Mouse (Mus musculus) MEL (cell line): ENCODE results near the gene Pard3b. TPM values are rescaled to one million over a fixed set of nuclear protein-coding genes. Genes with fewer than 3 reads are reported as not detected.

Experiments
- DNase-seq: peaks from one replicate; pipeline ENCODE4 v3.0.0; 2011; ENCODE audit warnings: low read depth, low spot score
- H3K27ac ChIP-seq: 2 replicates; pipeline ENCODE4 v1.5.1; 2012; ENCODE audit warnings: low read depth, mild to moderate bottlenecking, control low read depth, low read length, moderate library complexity; ENCODE audit not compliant: control insufficient read depth
- H3K27me3 ChIP-seq, 2 experiments: fragments of 150-350 bp in 1 of 2; sonication (generic) in 1 of 2; 2 replicates each; pipeline ENCODE4 v1.6.1; 2012; ENCODE audit warnings: low read length in 2 of 2, mild to moderate bottlenecking in 2 of 2, improper control_type of control experiment in 1 of 2, moderate library complexity in 1 of 2; ENCODE audit not compliant: insufficient read depth in 2 of 2, control insufficient read depth in 1 of 2
- H3K36me3 ChIP-seq, 2 experiments: 2 replicates each; pipeline ENCODE4 v1.6.1; 2012 to 2014; ENCODE audit warnings: low read length in 2 of 2, improper control_type of control experiment in 1 of 2, inconsistent platforms in 1 of 2, mild to moderate bottlenecking in 1 of 2; ENCODE audit not compliant: insufficient read depth in 2 of 2, control insufficient read depth in 1 of 2
- H3K4me1 ChIP-seq, 2 experiments: fragments of 150-350 bp in 1 of 2; sonication (generic) in 1 of 2; 2 replicates each; pipeline ENCODE4 v1.6.1; 2012; ENCODE audit warnings: low read length in 2 of 2, improper control_type of control experiment in 1 of 2, mild to moderate bottlenecking in 1 of 2; ENCODE audit not compliant: insufficient read depth in 2 of 2, control insufficient read depth in 1 of 2
- H3K4me3 ChIP-seq, 2 experiments: fragments of 150-350 bp in 1 of 2; sonication (generic) in 1 of 2; 2 replicates each; pipeline ENCODE4 v1.5.1; 2012; ENCODE audit warnings: low read depth in 2 of 2, low read length in 2 of 2, mild to moderate bottlenecking in 2 of 2, moderate library complexity in 2 of 2, control low read depth in 1 of 2, improper control_type of control experiment in 1 of 2; ENCODE audit not compliant: control insufficient read depth in 1 of 2, insufficient read depth in 1 of 2
- H3K79me2 ChIP-seq: 2 replicates; pipeline ENCODE4 v1.6.1; 2012; ENCODE audit warnings: mild to moderate bottlenecking, low read length, moderate library complexity; ENCODE audit not compliant: control insufficient read depth, poor library complexity, insufficient read depth
- H3K9ac ChIP-seq: 2 replicates; pipeline ENCODE4 v1.6.1; 2012; ENCODE audit warnings: low read depth, mild to moderate bottlenecking, control low read depth, low read length, moderate library complexity; ENCODE audit not compliant: control insufficient read depth, poor library complexity, severe bottlenecking
- H3K9me3 ChIP-seq: fragments of 150-350 bp; sonication (generic); replicated peaks from 2 replicates; pipeline ENCODE4 v1.6.1; 2012; ENCODE audit warnings: mild to moderate bottlenecking, low read length, improper control_type of control experiment, moderate library complexity; ENCODE audit not compliant: insufficient read depth
- BHLHE40 ChIP-seq: IDR thresholded peaks from 2 replicates; pipeline ENCODE4 v1.6.1; 2012; ENCODE audit warnings: low read depth, mild to moderate bottlenecking, inconsistent platforms, low read length, improper control_type of control experiment, borderline replicate concordance
- E2F4 ChIP-seq: IDR thresholded peaks from 2 replicates; pipeline ENCODE4 v1.6.1; 2011; ENCODE audit warnings: low read depth, low read length, improper control_type of control experiment, borderline replicate concordance
- EP300 ChIP-seq, 2 experiments: IDR thresholded peaks; 2 replicates each; pipeline ENCODE4 v1.6.1; 2011; ENCODE audit warnings: improper control_type of control experiment in 2 of 2, low read length in 2 of 2, low read depth in 1 of 2, mild to moderate bottlenecking in 1 of 2
- ETS1 ChIP-seq: IDR thresholded peaks from 2 replicates; pipeline ENCODE4 v1.6.1; 2012; ENCODE audit warnings: low read depth, mild to moderate bottlenecking, inconsistent platforms, low read length, improper control_type of control experiment, moderate library complexity
- GABPA ChIP-seq: IDR thresholded peaks from 2 replicates; pipeline ENCODE4 v1.6.1; 2012; ENCODE audit warnings: low read depth, mild to moderate bottlenecking, inconsistent platforms, low read length, improper control_type of control experiment, moderate library complexity
- GATA1 ChIP-seq: IDR thresholded peaks from 2 replicates; pipeline ENCODE4 v1.6.1; 2011; ENCODE audit warnings: low read depth, low read length, improper control_type of control experiment
- KAT2A ChIP-seq: conservative IDR thresholded peaks from 2 replicates; pipeline ENCODE4 v1.6.1; 2012; ENCODE audit warnings: low read depth, low read length, improper control_type of control experiment, inconsistent platforms
- MAFK ChIP-seq: IDR thresholded peaks from 2 replicates; pipeline ENCODE4 v1.6.1; 2011; ENCODE audit warnings: low read depth, mild to moderate bottlenecking, low read length, improper control_type of control experiment, borderline replicate concordance
- MAX ChIP-seq: IDR thresholded peaks from 2 replicates; pipeline ENCODE4 v1.6.1; 2011; ENCODE audit warnings: low read length, improper control_type of control experiment
- MAZ ChIP-seq: IDR thresholded peaks from 2 replicates; pipeline ENCODE4 v1.6.1; 2012; ENCODE audit warnings: low read depth, mild to moderate bottlenecking, inconsistent platforms, low read length, improper control_type of control experiment
- MEF2A ChIP-seq: IDR thresholded peaks from 2 replicates; pipeline ENCODE4 v1.6.1; 2014; ENCODE audit warnings: low read depth, mild to moderate bottlenecking, inconsistent platforms, low read length, improper control_type of control experiment; ENCODE audit not compliant: poor library complexity, insufficient replicate concordance, severe bottlenecking; ENCODE audit errors: extremely low read depth
- MYB ChIP-seq: IDR thresholded peaks from 2 replicates; pipeline ENCODE4 v1.6.1; 2011; ENCODE audit warnings: mild to moderate bottlenecking, low read depth, low read length, improper control_type of control experiment
- MYC ChIP-seq: IDR thresholded peaks from 2 replicates; pipeline ENCODE4 v1.6.1; 2011; ENCODE audit warnings: low read depth, mild to moderate bottlenecking, low read length, improper control_type of control experiment, moderate library complexity
- NELFE ChIP-seq: IDR thresholded peaks from 2 replicates; pipeline ENCODE4 v1.6.1; 2011; ENCODE audit warnings: low read depth, low read length, improper control_type of control experiment
- POLR2AphosphoS5 ChIP-seq: IDR thresholded peaks from 2 replicates; pipeline ENCODE4 v1.6.1; 2012; ENCODE audit warnings: low read depth, borderline replicate concordance, mild to moderate bottlenecking, inconsistent platforms, low read length, moderate library complexity, mixed read lengths
- RCOR1 ChIP-seq: IDR thresholded peaks from 2 replicates; pipeline ENCODE4 v1.6.1; 2012; ENCODE audit warnings: low read depth, mild to moderate bottlenecking, inconsistent platforms, low read length, improper control_type of control experiment
- SIN3A ChIP-seq: IDR thresholded peaks from 2 replicates; pipeline ENCODE4 v1.6.1; 2012; ENCODE audit warnings: low read length, improper control_type of control experiment, inconsistent platforms
- TAL1 ChIP-seq: IDR thresholded peaks from 2 replicates; pipeline ENCODE4 v1.6.1; 2012; ENCODE audit warnings: mild to moderate bottlenecking, inconsistent platforms, low read length, moderate library complexity, mixed read lengths
- TBP ChIP-seq: IDR thresholded peaks from 2 replicates; pipeline ENCODE4 v1.8.0; 2011; ENCODE audit warnings: low read depth, low read length, improper control_type of control experiment
- TCF12 ChIP-seq: IDR thresholded peaks from 2 replicates; pipeline ENCODE4 v1.6.1; 2014; ENCODE audit warnings: low read depth, mild to moderate bottlenecking, inconsistent platforms, low read length, improper control_type of control experiment, moderate library complexity
- USF1 ChIP-seq: IDR thresholded peaks from 2 replicates; pipeline ENCODE4 v1.6.1; 2014; ENCODE audit warnings: low read depth, mild to moderate bottlenecking, inconsistent platforms, low read length, improper control_type of control experiment, moderate library complexity
- USF2 ChIP-seq, 2 experiments: IDR thresholded peaks; 2 replicates each; pipeline ENCODE4 v1.6.1; 2011 to 2012; ENCODE audit warnings: improper control_type of control experiment in 2 of 2, low read length in 2 of 2, borderline replicate concordance in 1 of 2, inconsistent platforms in 1 of 2, low read depth in 1 of 2, mild to moderate bottlenecking in 1 of 2; ENCODE audit not compliant: insufficient read depth in 1 of 2
- polyA plus RNA-seq, 2 experiments: library from polyadenylated mRNA; stranded (reverse) in 1 of 2; unstranded in 1 of 2; fragments of >175 nt in 1 of 2; fragments of >200 nt in 1 of 2; gene quantifications; 2 replicates each; pipeline versions ENCODE4 v1.2.1 to v1.2.4; 2012; ENCODE audit warnings: low replicate concordance in 2 of 2, low read depth in 1 of 2; ENCODE audit not compliant: insufficient read length in 2 of 2, insufficient read depth in 1 of 2, missing spikeins in 1 of 2
- total RNA-seq: library from RNA; depleted of rRNA; stranded (reverse); fragments of 300-350 nt; gene quantifications from 2 replicates; pipeline ENCODE4 v1.2.3, GENCODE M21; 2012

Gene Pard3b
- total and polyA plus RNA-seq, 3 experiments, result not detected

DNA sequence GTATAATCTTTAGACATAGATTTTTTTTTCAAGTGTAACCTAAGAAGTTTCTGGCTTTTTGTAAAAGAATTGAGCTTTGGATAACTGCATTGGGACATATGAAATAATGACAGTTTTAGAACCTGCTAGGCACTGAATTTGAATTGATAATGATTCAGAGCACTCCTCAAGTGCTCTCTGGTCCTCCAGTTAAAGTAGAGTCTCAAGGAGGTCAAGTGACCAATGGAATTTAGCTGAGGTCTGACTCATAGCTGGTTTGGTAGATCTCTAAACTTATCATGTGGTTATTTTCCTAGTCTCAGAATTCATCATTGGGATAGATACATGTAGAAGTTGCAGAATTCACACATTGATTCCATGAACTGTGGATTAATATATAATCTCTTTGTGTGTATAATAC lies 642.0 kb downstream of the Pard3b start:
- TF ChIP-seq EP300 (IDR thresholded peaks at IDR 0.05; ENCODE audit: low read depth in 1 of 2, low read length in 2 of 2) (no peak), MYB (no peak), POLR2AphosphoS5 (no peak), KAT2A (no peak), USF2 (IDR thresholded peaks at IDR 0.05; ENCODE audit: borderline replicate concordance in 1 of 2, insufficient read depth in 1 of 2, low read depth in 1 of 2, low read length in 2 of 2) (no peak), TBP (no peak), MEF2A (no peak), E2F4 (no peak), SIN3A (no peak), MAFK (no peak), USF1 (no peak)
- DNase-seq, result no peak
- Histone ChIP-seq H3K4me3 (no peak overlapping the region), H3K79me2 (no peaks in the 10 kb centered on the region), H3K4me1 (no peaks in the 10 kb centered on the region), H3K9me3 (no peaks in the 10 kb centered on the region), H3K27ac (no peak overlapping the region), H3K36me3 (no peaks in the 10 kb centered on the region), H3K27me3 (no peaks in the 10 kb centered on the region), H3K9ac (no peak overlapping the region)

DNA sequence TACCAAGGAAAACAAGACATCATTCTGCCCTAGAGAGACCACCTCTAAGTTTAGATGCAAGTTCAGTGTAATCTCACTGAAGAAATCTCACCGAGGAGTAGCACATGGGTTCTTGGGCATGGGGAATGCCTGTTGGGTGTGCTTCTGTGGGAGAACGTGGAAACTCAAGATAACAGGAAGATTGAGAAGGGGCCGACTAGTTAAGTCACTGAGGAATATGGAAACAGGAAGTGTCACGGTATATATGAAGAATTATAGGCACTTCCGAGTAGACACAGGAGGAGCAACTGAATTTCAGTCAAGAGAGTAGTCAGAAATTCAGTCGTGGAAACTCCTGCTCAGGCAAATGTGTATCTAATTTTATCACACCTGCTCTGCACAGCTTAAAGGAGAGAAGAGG lies 644.2 kb downstream of the Pard3b start:
- no peak for TF ChIP-seq RCOR1
- TF ChIP-seq TAL1, result no peak
- TF ChIP-seq MYC, result no peak
- TF ChIP-seq MAX, result no peak
- no peak for TF ChIP-seq GATA1
- no peak for TF ChIP-seq MYB
- TF ChIP-seq GABPA, result no peak
- no peak for TF ChIP-seq POLR2AphosphoS5
- no peak for TF ChIP-seq ETS1
- TF ChIP-seq NELFE, result no peak
- TF ChIP-seq TCF12, result no peak
- TF ChIP-seq MAZ, result no peak
- no peak for TF ChIP-seq BHLHE40
- H3K4me3 ChIP-seq, result no peak overlapping the region
- no peak for DNase-seq
- H3K9ac ChIP-seq, result no peak overlapping the region
- H3K79me2 ChIP-seq, result no peaks in the 10 kb centered on the region
- H3K9me3 ChIP-seq, result no peaks in the 10 kb centered on the region
- H3K27ac ChIP-seq, result no peak overlapping the region
- no peaks in the 10 kb centered on the region for H3K4me1 ChIP-seq
- no peaks in the 10 kb centered on the region for H3K27me3 ChIP-seq
- no peaks in the 10 kb centered on the region for H3K36me3 ChIP-seq
